Mouse (Mus musculus): Measurements from ENCODE around the gene Azin2. TPM values are rescaled to one million over a fixed set of nuclear protein-coding genes. Genes with fewer than 3 reads are reported as not detected.
A peak's percentile ranks its signal among the peaks of the same experiment; 100 is the strongest.

Azin2 gene
- polyA plus RNA-seq, 1 experiment from 2014 or later: 5.8 TPM

GRCm38 (mm10) chr4:128983656-128984055 is 21.4 kb upstream of the Azin2 start:
- DNase-seq (ENCODE audit: low spot score) (no peak), ATAC-seq (replicated peaks; ENCODE audit: low FRiP score) (0 out of 2 replicates have a peak, but pooled peaks have one; percentile 58)
- Histone ChIP-seq H3K4me2 (no peak overlapping the region; the same call in 1 of the 2 replicates), H3K9ac (ENCODE audit: low read depth, low read length) (no peak overlapping the region), H3K27me3 (replicated peaks; ENCODE audit: control insufficient read depth, insufficient read depth, low read length) (no peaks in the 10 kb centered on the region), H3K9me3 (ENCODE audit: control insufficient read depth, low read length) (no peaks in the 10 kb centered on the region), H3K27ac (ENCODE audit: low read depth, low read length) (no peak overlapping the region), H3K36me3 (ENCODE audit: control insufficient read depth, insufficient read depth, low read length) (no peaks in the 10 kb centered on the region), H3K4me1 (replicated peaks; ENCODE audit: control insufficient read depth, insufficient read depth, low read length) (no peaks in the 10 kb centered on the region; the same call in none of the 2 replicates), H3K4me3 (ENCODE audit: low read depth, low read length) (no peak overlapping the region)
- WGBS: 43% methylated on average over 2 of the region's 2 CpGs

- no peak overlapping the region for H3K9ac ChIP-seq (ENCODE audit: low read depth, low read length)
- 65% methylated on average over 2 of the region's 2 CpGs for WGBS
- DNase-seq (ENCODE audit: low spot score): no peak
- no peak overlapping the region for H3K4me2 ChIP-seq
- no peaks in the 10 kb centered on the region for H3K36me3 ChIP-seq (ENCODE audit: control insufficient read depth, insufficient read depth, low read length)
- no peaks in the 10 kb centered on the region for H3K27me3 ChIP-seq (replicated peaks; ENCODE audit: control insufficient read depth, insufficient read depth, low read length)
- H3K4me1 ChIP-seq (replicated peaks; ENCODE audit: control insufficient read depth, insufficient read depth, low read length): no peaks in the 10 kb centered on the region; the same call in none of the 2 replicates
- H3K27ac ChIP-seq (ENCODE audit: low read depth, low read length): no peak overlapping the region
- no peak for ATAC-seq (replicated peaks; ENCODE audit: low FRiP score)
- H3K9me3 ChIP-seq (ENCODE audit: control insufficient read depth, low read length): no peaks in the 10 kb centered on the region
- H3K4me3 ChIP-seq (ENCODE audit: low read depth, low read length): no peak overlapping the region
Observed at GRCm38 (mm10) chr4:128983151-128983550, 20.9 kb upstream of the Azin2 start.

GRCm38 (mm10) chr4:128981833-128982180 is 19.6 kb upstream of the Azin2 start:
- Histone ChIP-seq H3K4me1 (replicated peaks; ENCODE audit: control insufficient read depth, insufficient read depth, low read length) (no peaks in the 10 kb centered on the region; the same call in none of the 2 replicates), H3K27me3 (replicated peaks; ENCODE audit: control insufficient read depth, insufficient read depth, low read length) (no peaks in the 10 kb centered on the region), H3K27ac (ENCODE audit: low read depth, low read length) (no peak overlapping the region), H3K4me3 (ENCODE audit: low read depth, low read length) (no peak overlapping the region), H3K36me3 (ENCODE audit: control insufficient read depth, insufficient read depth, low read length) (no peaks in the 10 kb centered on the region), H3K9ac (ENCODE audit: low read depth, low read length) (no peak overlapping the region), H3K9me3 (ENCODE audit: control insufficient read depth, low read length) (no peaks in the 10 kb centered on the region), H3K4me2 (peak overlapping the region; percentile 9; the same call in 1 of the 2 replicates)
- 45% methylated on average over 11 of the region's 11 CpGs for WGBS
- ATAC-seq (replicated peaks; ENCODE audit: low FRiP score): no peak
- DNase-seq (ENCODE audit: low spot score): no peak

- Histone ChIP-seq H3K4me3 (ENCODE audit: low read depth, low read length) (no peak overlapping the region), H3K9me3 (ENCODE audit: control insufficient read depth, low read length) (no peaks in the 10 kb centered on the region), H3K27ac (ENCODE audit: low read depth, low read length) (no peak overlapping the region), H3K9ac (ENCODE audit: low read depth, low read length) (no peak overlapping the region), H3K36me3 (ENCODE audit: control insufficient read depth, insufficient read depth, low read length) (no peaks in the 10 kb centered on the region), H3K27me3 (replicated peaks; ENCODE audit: control insufficient read depth, insufficient read depth, low read length) (no peaks in the 10 kb centered on the region), H3K4me2 (peak overlapping the region; percentile 9; the same call in 1 of the 2 replicates), H3K4me1 (replicated peaks; ENCODE audit: control insufficient read depth, insufficient read depth, low read length) (no peaks in the 10 kb centered on the region; the same call in none of the 2 replicates)
- DNase-seq (ENCODE audit: low spot score) (no peak), ATAC-seq (replicated peaks; ENCODE audit: low FRiP score) (no peak)
- 44% methylated on average over 12 of the region's 12 CpGs for WGBS
Observed at GRCm38 (mm10) chr4:128980890-128981832, 18.9 kb upstream of the Azin2 start.

- ATAC-seq (replicated peaks; ENCODE audit: low FRiP score) (no peak), DNase-seq (ENCODE audit: low spot score) (no peak)
- H3K9me3 ChIP-seq (ENCODE audit: control insufficient read depth, low read length): no peaks in the 10 kb centered on the region
- no peaks in the 10 kb centered on the region for H3K27me3 ChIP-seq (replicated peaks; ENCODE audit: control insufficient read depth, insufficient read depth, low read length)
- H3K4me3 ChIP-seq (ENCODE audit: low read depth, low read length): no peak overlapping the region
- no peak overlapping the region for H3K27ac ChIP-seq (ENCODE audit: low read depth, low read length)
- no peak overlapping the region for H3K4me2 ChIP-seq
- WGBS: 32% methylated on average over 1 of the region's 1 CpGs
- no peaks in the 10 kb centered on the region; the same call in none of the 2 replicates for H3K4me1 ChIP-seq (replicated peaks; ENCODE audit: control insufficient read depth, insufficient read depth, low read length)
- no peaks in the 10 kb centered on the region for H3K36me3 ChIP-seq (ENCODE audit: control insufficient read depth, insufficient read depth, low read length)
- H3K9ac ChIP-seq (ENCODE audit: low read depth, low read length): no peak overlapping the region
Observed at GRCm38 (mm10) chr4:128978634-128979033, 16.4 kb upstream of the Azin2 start.

GRCm38 (mm10) chr4:128977217-128977616 is 15.0 kb upstream of the Azin2 start:
- Histone ChIP-seq H3K27me3 (replicated peaks; ENCODE audit: control insufficient read depth, insufficient read depth, low read length) (no peaks in the 10 kb centered on the region), H3K9ac (ENCODE audit: low read depth, low read length) (no peak overlapping the region), H3K4me3 (ENCODE audit: low read depth, low read length) (no peak overlapping the region), H3K27ac (ENCODE audit: low read depth, low read length) (no peak overlapping the region), H3K36me3 (ENCODE audit: control insufficient read depth, insufficient read depth, low read length) (no peaks in the 10 kb centered on the region), H3K9me3 (ENCODE audit: control insufficient read depth, low read length) (no peaks in the 10 kb centered on the region), H3K4me1 (replicated peaks; ENCODE audit: control insufficient read depth, insufficient read depth, low read length) (no peaks in the 10 kb centered on the region; the same call in none of the 2 replicates), H3K4me2 (no peak overlapping the region)
- WGBS: 69% methylated on average over 3 of the region's 3 CpGs
- ATAC-seq (replicated peaks; ENCODE audit: low FRiP score) (no peak), DNase-seq (ENCODE audit: low spot score) (no peak)

- Histone ChIP-seq H3K36me3 (ENCODE audit: control insufficient read depth, insufficient read depth, low read length) (no peaks in the 10 kb centered on the region), H3K4me1 (replicated peaks; ENCODE audit: control insufficient read depth, insufficient read depth, low read length) (no peaks in the 10 kb centered on the region; the same call in none of the 2 replicates), H3K9ac (ENCODE audit: low read depth, low read length) (no peak overlapping the region), H3K27ac (ENCODE audit: low read depth, low read length) (no peak overlapping the region), H3K27me3 (replicated peaks; ENCODE audit: control insufficient read depth, insufficient read depth, low read length) (no peaks in the 10 kb centered on the region), H3K9me3 (ENCODE audit: control insufficient read depth, low read length) (no peaks in the 10 kb centered on the region), H3K4me2 (no peak overlapping the region), H3K4me3 (ENCODE audit: low read depth, low read length) (no peak overlapping the region)
- ATAC-seq (replicated peaks; ENCODE audit: low FRiP score): no peak
- WGBS: 84% methylated on average over 4 of the region's 4 CpGs
- DNase-seq (ENCODE audit: low spot score): no peak
Observed at GRCm38 (mm10) chr4:128976577-128976976, 14.3 kb upstream of the Azin2 start.

GRCm38 (mm10) chr4:128974677-128975076 is 12.4 kb upstream of the Azin2 start:
- no peaks in the 10 kb centered on the region for H3K36me3 ChIP-seq (ENCODE audit: control insufficient read depth, insufficient read depth, low read length)
- H3K9me3 ChIP-seq (ENCODE audit: control insufficient read depth, low read length): no peaks in the 10 kb centered on the region
- H3K4me3 ChIP-seq (ENCODE audit: low read depth, low read length): no peak overlapping the region
- 78% methylated on average over 8 of the region's 8 CpGs for WGBS
- no peaks in the 10 kb centered on the region; the same call in 1 of the 2 replicates for H3K4me1 ChIP-seq (replicated peaks; ENCODE audit: control insufficient read depth, insufficient read depth, low read length)
- no peak for ATAC-seq (replicated peaks; ENCODE audit: low FRiP score)
- no peak overlapping the region for H3K4me2 ChIP-seq
- H3K27me3 ChIP-seq (replicated peaks; ENCODE audit: control insufficient read depth, insufficient read depth, low read length): no peaks in the 10 kb centered on the region
- DNase-seq (ENCODE audit: low spot score): no peak
- no peak overlapping the region for H3K27ac ChIP-seq (ENCODE audit: low read depth, low read length)
- no peak overlapping the region for H3K9ac ChIP-seq (ENCODE audit: low read depth, low read length)
